Mouse (Mus musculus): ENCODE measurements at regions not wholly inside any gene's neighbourhood (a gene's known extent, or its start where the extent isn't known, plus 50 kb on each side); places are given as distances from the start of the nearest gene placed in this dataset.

- DNase-seq (ENCODE audit: low spot score in 2 of 2), result no peak
Measured at GRCm38 (mm10) chr6:51093196-51093595, 339.3 kb upstream of the Nfe2l3 start.

GRCm38 (mm10) chr6:51094304-51094703 is 338.2 kb upstream of the Nfe2l3 start:
- DNase-seq (ENCODE audit: low spot score in 2 of 2), result no peak

- DNase-seq (ENCODE audit: low spot score in 2 of 2), result no peak
Measured at GRCm38 (mm10) chr6:51097488-51097887, 335.0 kb upstream of the Nfe2l3 start.

- no peak for DNase-seq (ENCODE audit: low spot score in 2 of 2)
Measured at GRCm38 (mm10) chr6:51100341-51100740, 332.1 kb upstream of the Nfe2l3 start.

- no peak for DNase-seq (ENCODE audit: low spot score in 2 of 2)
Measured at GRCm38 (mm10) chr6:51103236-51103635, 329.2 kb upstream of the Nfe2l3 start.

GRCm38 (mm10) chr6:51104336-51104735 is 328.1 kb upstream of the Nfe2l3 start:
- DNase-seq (ENCODE audit: low spot score in 2 of 2), result no peak

GRCm38 (mm10) chr6:51108336-51108956 is 324.0 kb upstream of the Nfe2l3 start:
- no peak for DNase-seq (ENCODE audit: low spot score in 2 of 2)

- no peak for DNase-seq (ENCODE audit: low spot score in 2 of 2)
Measured at GRCm38 (mm10) chr6:51110596-51110995, 321.9 kb upstream of the Nfe2l3 start.

GRCm38 (mm10) chr6:51114604-51115333 is 317.7 kb upstream of the Nfe2l3 start:
- DNase-seq (ENCODE audit: low spot score in 2 of 2), result no peak

- DNase-seq (ENCODE audit: low spot score in 2 of 2), result no peak
Measured at GRCm38 (mm10) chr6:51118833-51119535, 313.5 kb upstream of the Nfe2l3 start.

- no peak for DNase-seq (ENCODE audit: low spot score in 2 of 2)
Measured at GRCm38 (mm10) chr6:51119691-51120302, 312.7 kb upstream of the Nfe2l3 start.

- DNase-seq (ENCODE audit: low spot score in 2 of 2), result no peak
Measured at GRCm38 (mm10) chr6:51122941-51123340, 309.5 kb upstream of the Nfe2l3 start.

- no peak for DNase-seq (ENCODE audit: low spot score in 2 of 2)
Measured at GRCm38 (mm10) chr6:51127851-51128250, 304.6 kb upstream of the Nfe2l3 start.

- no peak for DNase-seq (ENCODE audit: low spot score in 2 of 2)
Measured at GRCm38 (mm10) chr6:51129096-51129495, 303.4 kb upstream of the Nfe2l3 start.

GRCm38 (mm10) chr6:51129591-51129990 is 302.9 kb upstream of the Nfe2l3 start:
- DNase-seq (ENCODE audit: low spot score in 2 of 2), result peak in 1 of 2 experiments; percentile 38

GRCm38 (mm10) chr6:51144762-51145161 is 287.7 kb upstream of the Nfe2l3 start:
- DNase-seq (ENCODE audit: low spot score in 2 of 2), result no peak

GRCm38 (mm10) chr6:51145863-51146262 is 286.6 kb upstream of the Nfe2l3 start:
- no peak for DNase-seq (ENCODE audit: low spot score in 2 of 2)

GRCm38 (mm10) chr6:51148821-51149220 is 283.6 kb upstream of the Nfe2l3 start:
- DNase-seq (ENCODE audit: low spot score in 2 of 2), result no peak

- DNase-seq (ENCODE audit: low spot score in 2 of 2), result no peak
Measured at GRCm38 (mm10) chr6:51150066-51150465, 282.4 kb upstream of the Nfe2l3 start.

GRCm38 (mm10) chr6:51150486-51150885 is 282.0 kb upstream of the Nfe2l3 start:
- DNase-seq (ENCODE audit: low spot score in 2 of 2), result no peak

GRCm38 (mm10) chr6:51150916-51151315 is 281.6 kb upstream of the Nfe2l3 start:
- DNase-seq (ENCODE audit: low spot score in 2 of 2), result no peak

- no peak for DNase-seq (ENCODE audit: low spot score in 2 of 2)
Measured at GRCm38 (mm10) chr6:51156836-51157370, 275.6 kb upstream of the Nfe2l3 start.
